Mouse (Mus musculus) liver, embryonic 14.5 days (tissue): ENCODE data around the gene Naa25. TPM values are rescaled to one million over a fixed set of nuclear protein-coding genes. Genes with fewer than 3 reads are reported as not detected.
A peak's percentile ranks its signal among the peaks of the same experiment; 100 is the strongest.

Experiments used
- ATAC-seq: fragments of 200-750 bp; cut with Nextera tagmentation; 2 replicates; pipeline ENCODE4 v1.8.0; 2017; ENCODE audit warnings: moderate number of reproducible peaks, mild to moderate bottlenecking, moderate library complexity; ENCODE audit not compliant: insufficient read depth
- DNase-seq, 3 experiments: peaks; one replicate each; pipeline ENCODE4 v3.0.0-alpha.2; 2012 to 2013; ENCODE audit warnings: low read depth in 3 of 3, low spot score in 3 of 3
- H3K27ac ChIP-seq: fragments of 300-500 bp; sonication (generic); 2 replicates; pipeline ENCODE4 v1.5.1; 2014; ENCODE audit warnings: moderate library complexity, mild to moderate bottlenecking, control low read depth, inconsistent platforms
- H3K27me3 ChIP-seq: fragments of 300-500 bp; sonication (generic); 2 replicates; pipeline ENCODE4 v1.6.1; 2014; ENCODE audit warnings: mild to moderate bottlenecking, low read length, moderate library complexity; ENCODE audit not compliant: control insufficient read depth, insufficient read depth
- H3K36me3 ChIP-seq: fragments of 300-500 bp; sonication (generic); replicated peaks from 2 replicates; pipeline ENCODE4 v1.6.1; 2014; ENCODE audit warnings: low read depth; ENCODE audit not compliant: control insufficient read depth, insufficient read depth
- H3K4me1 ChIP-seq, 2 experiments: fragments of 200-500 bp in 1 of 2; fragments of 300-500 bp in 1 of 2; sonication (generic) in 1 of 2; replicated peaks; 2 replicates each; pipeline ENCODE4 v1.6.1; 2012 to 2014; ENCODE audit warnings: antibody characterized with exemption in 1 of 2, inconsistent platforms in 1 of 2, low read length in 1 of 2; ENCODE audit not compliant: control insufficient read depth in 2 of 2, insufficient read depth in 2 of 2
- H3K4me2 ChIP-seq: fragments of 300-500 bp; sonication (generic); 2 replicates; pipeline ENCODE4 v1.6.1; 2014; ENCODE audit warnings: low read depth, mild to moderate bottlenecking, control low read depth, moderate library complexity
- H3K4me3 ChIP-seq, 2 experiments: fragments of 200-500 bp in 1 of 2; fragments of 300-500 bp in 1 of 2; sonication (generic) in 1 of 2; 2 replicates each; pipeline ENCODE4 v1.5.1; 2012 to 2014; ENCODE audit warnings: low read depth in 2 of 2, low read length in 2 of 2, mild to moderate bottlenecking in 2 of 2, control low read depth in 1 of 2, inconsistent platforms in 1 of 2, moderate library complexity in 1 of 2; ENCODE audit not compliant: insufficient read depth in 1 of 2
- H3K9ac ChIP-seq: fragments of 300-500 bp; sonication (generic); replicated peaks from 2 replicates; pipeline ENCODE4 v1.6.1; 2014; ENCODE audit warnings: mild to moderate bottlenecking, control low read depth, moderate library complexity
- H3K9me3 ChIP-seq: fragments of 300-500 bp; sonication (generic); 2 replicates; pipeline ENCODE4 v1.6.1; 2016; ENCODE audit warnings: low read length, mixed read lengths; ENCODE audit not compliant: control insufficient read depth
- CTCF ChIP-seq: IDR thresholded peaks from 2 replicates; pipeline ENCODE4 v1.5.1; 2016; ENCODE audit warnings: antibody characterized with exemption, low read depth, control low read depth
- EP300 ChIP-seq: IDR thresholded peaks from 2 replicates; pipeline ENCODE4 v1.6.1; 2016; ENCODE audit warnings: antibody characterized with exemption, low read depth
- WGBS: fragments of 180-500 bp; shearing (Covaris S2); extraction: QIAGEN DNeasy Blood & Tissue Kit; methylation state at CpG from one replicate; pipeline ENCODE4 v1.1.7; 2014; ENCODE audit not compliant: insufficient replicate concordance; 5-methylcytosine and 5-hydroxymethylcytosine counted together
- polyA plus RNA-seq, 2 experiments: library from polyadenylated mRNA; depleted of rRNA in 1 of 2; stranded (reverse) in 1 of 2; unstranded in 1 of 2; fragments of >200 nt; fragmentation: Nextera tagmentation in 1 of 2; extraction: Ambion mirVana in 1 of 2; gene quantifications; 2 replicates each; pipeline versions ENCODE4 v1.2.1 to v1.2.3; 2012 to 2014

The Naa25 gene
- polyA plus RNA-seq, 2 experiments, result 8.8 to 18.5 TPM

DNA sequence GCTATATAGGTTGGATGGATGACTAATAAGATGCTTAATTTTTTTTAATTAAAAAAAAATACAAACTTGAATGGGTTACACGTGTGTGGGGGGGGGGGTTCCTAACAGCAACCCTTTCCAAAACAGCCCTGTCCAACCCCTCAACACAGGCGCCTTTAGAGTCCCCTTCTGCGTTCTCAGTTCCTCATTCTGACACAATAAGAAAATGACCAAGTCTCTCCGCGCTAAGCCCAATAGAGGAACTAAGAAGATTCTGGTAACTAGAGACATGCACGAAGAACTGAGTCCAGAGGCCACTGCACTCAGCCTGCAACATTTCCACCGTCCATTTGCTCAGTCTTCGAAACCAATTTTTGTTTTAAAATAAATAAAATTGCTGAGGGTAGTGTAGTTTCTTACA is 53.5 kb downstream of the Naa25 start:
- no peaks in the 10 kb centered on the region for H3K27me3 ChIP-seq
- peak overlapping the region; percentile 87 for H3K27ac ChIP-seq
- TF ChIP-seq EP300 (no peak), CTCF (no peak)
- H3K4me1 ChIP-seq, result peaks cover 8 to 15% of the 10 kb centered on the region in 2 experiments
- H3K9ac ChIP-seq, result peak overlapping the region; percentile 91
- ATAC-seq (no peak), DNase-seq (peak in 1 of 3 experiments; percentile 45)
- H3K4me3 ChIP-seq, result peak overlapping the region; percentile 72 to 91
- H3K9me3 ChIP-seq, result no peaks in the 10 kb centered on the region
- H3K36me3 ChIP-seq, result peaks cover 32% of the 10 kb centered on the region
- H3K4me2 ChIP-seq, result peak overlapping the region; percentile 88
- 5% methylated on average over 8 of the region's 8 CpGs for WGBS

DNA sequence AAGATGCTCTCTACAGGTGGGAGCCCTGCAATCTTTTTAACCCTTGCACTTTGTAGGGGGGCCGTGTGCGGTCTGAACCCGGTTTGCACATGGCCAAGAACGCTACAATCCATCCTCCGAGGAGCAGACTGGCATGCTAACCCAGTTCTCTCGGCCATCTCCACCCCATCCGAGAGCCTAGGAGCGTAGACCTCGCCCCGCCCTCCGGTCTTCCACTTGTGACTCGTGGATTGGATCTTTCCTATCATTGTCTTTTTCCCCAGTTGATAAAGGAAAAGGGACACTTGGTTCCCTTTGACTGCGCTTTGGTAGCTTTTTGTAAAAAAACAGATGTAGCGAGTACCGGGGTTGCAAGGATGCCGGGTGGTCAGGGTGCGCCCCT is 53.9 kb downstream of the Naa25 start, which contains the start of gene Tmem116:
Tmem116 (plus strand) TSS at position 250 of the 382 bp plus-strand sequence.
- WGBS, result under 1% methylated on average over 17 of the region's 17 CpGs
- peak; percentile 52 for ATAC-seq
- Histone ChIP-seq H3K4me2 (peak within 1 kb of the TSS; percentile 88), H3K9me3 (no peaks in the 10 kb centered on the region), H3K27ac (peak within 1 kb of the TSS; percentile 87), H3K9ac (peak within 1 kb of the TSS; percentile 91), H3K36me3 (peaks cover 28% of the 10 kb centered on the region), H3K4me1 (peaks cover 8 to 15% of the 10 kb centered on the region in 2 experiments), H3K4me3 (peak within 1 kb of the TSS; percentile 73 to 91), H3K27me3 (no peaks in the 10 kb centered on the region)
- TF ChIP-seq EP300, result no peak
- no peak for TF ChIP-seq CTCF
- DNase-seq, result peak in 2 of 3 experiments; percentile 53 to 58

DNA sequence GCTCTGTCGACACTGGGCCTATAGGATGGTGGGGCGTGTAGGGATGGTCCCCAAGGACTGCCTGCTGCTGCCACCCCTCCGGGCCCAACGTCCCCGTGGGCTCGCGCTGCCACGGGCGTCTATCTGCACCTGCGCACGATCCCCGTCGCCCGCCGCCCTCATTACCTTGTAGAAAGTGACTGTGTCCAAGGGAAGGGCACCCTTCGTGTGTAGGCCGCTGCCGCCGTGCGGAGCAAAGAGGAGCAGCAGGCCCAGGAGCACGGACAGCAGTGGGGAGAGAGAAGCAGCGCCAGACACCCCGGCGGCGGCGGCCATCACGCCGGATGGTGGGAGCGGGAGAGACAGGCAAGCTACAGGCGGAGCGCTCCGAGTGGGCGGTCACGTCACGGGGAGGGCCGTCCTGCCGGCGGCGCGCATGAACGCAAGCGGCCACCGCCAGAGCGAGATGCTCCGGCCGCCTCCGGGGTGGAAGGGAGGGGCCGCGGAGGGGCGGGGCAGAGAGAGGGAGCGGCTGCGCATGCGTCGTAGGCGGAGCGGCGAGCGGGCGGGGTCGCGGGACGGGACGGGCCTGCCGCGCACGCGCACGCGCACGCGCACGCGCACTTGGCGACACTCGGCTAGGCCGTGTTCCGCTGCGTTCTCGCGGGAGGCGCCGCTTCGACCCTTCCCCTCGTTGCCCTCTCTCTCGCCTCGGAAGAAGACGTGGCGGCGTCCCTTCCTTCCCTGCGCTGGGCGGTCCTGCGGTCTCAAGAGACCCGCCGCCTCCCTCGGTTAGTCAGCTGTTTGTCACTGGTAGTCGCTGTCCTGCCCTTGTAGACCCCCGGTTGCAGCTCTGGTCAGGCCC is 54.5 kb downstream of the Naa25 start, which contains the start of gene Erp29:
Erp29 (minus strand) TSS at position 481 of the 844 bp plus-strand sequence.
- TF ChIP-seq EP300 (peak; percentile 43; the same call in 1 of the 2 replicates), CTCF (peak; percentile 53)
- under 1% methylated on average over 95 of the region's 97 CpGs for WGBS
- Histone ChIP-seq H3K27me3 (no peaks in the 10 kb centered on the region), H3K27ac (peak within 1 kb of the TSS; percentile 87), H3K4me3 (peak within 1 kb of the TSS; percentile 73 to 91), H3K4me2 (peak within 1 kb of the TSS; percentile 88), H3K9ac (peak within 1 kb of the TSS; percentile 91), H3K4me1 (peaks cover 8 to 15% of the 10 kb centered on the region in 2 experiments), H3K9me3 (no peaks in the 10 kb centered on the region), H3K36me3 (peaks cover 22% of the 10 kb centered on the region)
- DNase-seq (peak; percentile 85 to 89 (median 88)), ATAC-seq (peak; percentile 95)

DNA sequence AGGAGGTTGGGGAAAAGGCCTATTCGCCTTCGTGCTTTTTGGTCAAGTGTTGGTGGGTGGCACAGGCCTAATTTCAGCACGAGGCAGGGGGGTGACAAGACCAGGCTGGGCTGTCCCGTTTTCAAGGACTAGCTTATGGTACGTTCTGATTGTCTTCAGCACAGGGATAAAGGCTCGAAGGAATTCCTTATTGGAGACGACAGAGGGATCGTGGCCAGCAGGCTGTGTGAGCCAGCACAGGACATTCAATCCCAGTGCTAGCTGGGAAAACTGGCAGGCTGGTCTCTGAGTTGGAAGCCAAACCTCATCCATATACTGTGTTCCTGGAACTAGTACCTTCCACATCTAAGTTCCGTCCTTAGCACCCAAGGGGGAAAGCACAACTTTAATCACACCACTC is 55.2 kb downstream of the Naa25 start:
- DNase-seq, result no peak
- 5% methylated on average over 9 of the region's 9 CpGs for WGBS

More for the DNA sequence above, 55.2 kb downstream of the Naa25 start:
- no peaks in the 10 kb centered on the region for H3K27me3 ChIP-seq
- peak overlapping the region; percentile 90 for H3K9ac ChIP-seq
- TF ChIP-seq EP300, result no peak
- TF ChIP-seq CTCF, result no peak
- H3K4me3 ChIP-seq, result peak overlapping the region; percentile 73 to 91
- H3K36me3 ChIP-seq, result peaks cover 15% of the 10 kb centered on the region
- peak overlapping the region; percentile 86 for H3K4me2 ChIP-seq
- peak overlapping the region; percentile 74 for H3K27ac ChIP-seq
- H3K4me1 ChIP-seq, result peaks cover 8 to 15% of the 10 kb centered on the region in 2 experiments
- peak; percentile 4 for ATAC-seq
- H3K9me3 ChIP-seq, result no peaks in the 10 kb centered on the region
